Mouse (Mus musculus): ENCODE data around the gene Fam196b. TPM values are rescaled to one million over a fixed set of nuclear protein-coding genes. Genes with fewer than 3 reads are reported as not detected.

The Fam196b gene
- 0.98 and 1.4 TPM in 2 replicates for polyA plus RNA-seq (2012; rRNA removed)

DNA sequence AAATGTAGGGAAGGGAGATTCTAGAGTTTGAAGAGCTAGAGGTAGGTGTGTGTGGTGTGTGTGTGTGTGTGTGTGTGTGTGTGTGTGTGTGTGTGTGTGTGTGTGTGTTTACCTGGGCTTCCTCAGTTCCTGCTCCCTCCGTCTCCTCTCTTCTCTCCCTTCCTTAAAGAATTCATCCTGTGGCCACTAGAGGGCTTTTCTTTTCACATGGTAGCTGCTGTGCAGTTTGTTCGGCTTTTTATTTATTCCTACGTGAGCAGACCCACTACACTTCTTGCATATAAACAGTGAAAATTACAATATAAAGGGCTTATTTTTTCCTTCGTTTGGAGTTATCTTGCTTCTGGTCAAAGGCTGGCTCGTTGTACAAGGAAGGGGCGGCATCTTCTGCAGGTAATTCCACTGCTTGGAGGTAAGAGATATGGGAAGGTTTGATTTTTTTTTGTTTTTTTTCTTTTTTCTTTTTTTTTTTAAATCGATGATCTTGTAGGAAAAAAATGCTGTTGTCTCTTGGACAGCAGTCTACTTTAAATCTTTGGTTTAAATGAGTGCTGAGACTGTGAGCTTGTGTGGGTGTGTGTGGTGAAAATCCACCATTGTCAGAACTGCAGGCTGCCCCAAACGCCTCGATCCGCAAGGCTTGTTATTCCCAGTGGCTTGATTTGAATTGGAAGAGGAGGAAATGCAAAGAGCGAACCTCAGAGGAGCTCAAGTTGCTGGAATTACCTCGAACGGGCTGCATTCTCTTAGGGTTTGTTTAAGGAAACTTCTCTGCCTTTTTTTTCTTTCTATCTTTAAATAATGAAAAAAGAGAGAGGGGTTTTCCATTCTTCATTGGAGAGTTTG is at the start of gene Fam196b:
TSS of gene Fam196b (plus strand) at position 289 of the 846 bp plus-strand sequence.

Other genes with a start within 250 kb of the Fam196b start
- not detected in 2 replicates for gene 4930469K13Rik, start 216.3 kb upstream of the Fam196b start, polyA plus RNA-seq (2012; rRNA removed)
- 0.02 and 0.04 TPM in 2 replicates for gene Foxi1, start 106.7 kb upstream of the Fam196b start, polyA plus RNA-seq (2012; rRNA removed)

All from central nervous system, embryonic 11.5 days (tissue).